Mouse (Mus musculus) intestine, embryonic 16.5 days (tissue): ENCODE measurements around the gene Zmat3. TPM values are rescaled to one million over a fixed set of nuclear protein-coding genes. Genes with fewer than 3 reads are reported as not detected.

Experiments
- ATAC-seq: fragments of 200-750 bp; cut with Nextera tagmentation; 2 replicates; pipeline ENCODE4 v1.8.0; 2017; ENCODE audit warnings: moderate TSS enrichment, moderate library complexity
- H3K27ac ChIP-seq: fragments of 300-500 bp; sonication (generic); 2 replicates; pipeline ENCODE4 v1.5.1; 2014; ENCODE audit warnings: mild to moderate bottlenecking, low read length
- H3K27me3 ChIP-seq: fragments of 300-500 bp; sonication (generic); replicated peaks from 2 replicates; pipeline ENCODE4 v1.6.1; 2014; ENCODE audit warnings: low read length, control low read depth, mixed read lengths; ENCODE audit not compliant: control insufficient read depth, insufficient read depth
- H3K36me3 ChIP-seq: fragments of 300-500 bp; sonication (generic); 2 replicates; pipeline ENCODE4 v1.6.1; 2014; ENCODE audit warnings: low read length, control low read depth; ENCODE audit not compliant: control insufficient read depth, insufficient read depth
- H3K4me1 ChIP-seq: fragments of 300-500 bp; sonication (generic); 2 replicates; pipeline ENCODE4 v1.6.1; 2014; ENCODE audit warnings: low read length, control low read depth, mixed read lengths; ENCODE audit not compliant: control insufficient read depth, insufficient read depth
- H3K4me2 ChIP-seq: fragments of 300-500 bp; sonication (generic); 2 replicates; pipeline ENCODE4 v1.6.1; 2014; ENCODE audit warnings: low read depth, low read length, control low read depth
- H3K4me3 ChIP-seq: fragments of 300-500 bp; sonication (generic); 2 replicates; pipeline ENCODE4 v1.5.1; 2014; ENCODE audit warnings: mild to moderate bottlenecking, low read length
- H3K9ac ChIP-seq: fragments of 300-500 bp; sonication (generic); 2 replicates; pipeline ENCODE4 v1.6.1; 2014; ENCODE audit warnings: low read depth, low read length
- H3K9me3 ChIP-seq: fragments of 300-500 bp; sonication (generic); 2 replicates; pipeline ENCODE4 v1.6.1; 2016; ENCODE audit warnings: low read length, control low read depth; ENCODE audit not compliant: control insufficient read depth
- WGBS: fragments of 180-500 bp; shearing (Covaris S2); extraction: QIAGEN DNeasy Blood & Tissue Kit; methylation state at CpG from one replicate; pipeline ENCODE4 v1.1.7; 2014; 5-methylcytosine and 5-hydroxymethylcytosine counted together
- polyA plus RNA-seq: library from polyadenylated mRNA; unstranded; fragments of >200 nt; fragmentation: Nextera tagmentation; extraction: Ambion mirVana; gene quantifications from 2 replicates; pipeline ENCODE4 v1.2.1, GENCODE M21; 2015

The Zmat3 gene
- polyA plus RNA-seq, 1 experiment from 2014 or later: 2.9 TPM

DNA sequence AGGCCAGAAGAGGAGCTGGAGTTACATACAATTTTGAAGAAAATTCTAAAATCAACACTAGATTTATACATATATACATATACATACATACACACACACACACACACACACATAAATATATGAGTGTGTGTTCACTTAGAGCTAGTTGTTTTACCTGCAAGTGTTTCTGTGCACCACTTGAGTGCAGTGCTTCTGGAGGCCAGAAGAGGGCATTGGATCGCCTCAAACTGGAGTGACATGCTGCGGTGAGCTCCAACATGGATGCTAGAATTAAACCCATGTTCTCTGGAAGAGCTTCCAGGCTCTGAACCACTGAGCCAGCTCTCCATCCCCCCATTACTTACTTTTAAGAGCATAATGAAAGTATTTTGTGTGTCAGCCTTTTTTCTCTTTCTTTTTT is 14.1 kb upstream of the Zmat3 start:
- H3K27me3 ChIP-seq: no peaks in the 10 kb centered on the region
- H3K4me2 ChIP-seq: no peak overlapping the region
- H3K9me3 ChIP-seq: no peaks in the 10 kb centered on the region
- no peak overlapping the region for H3K4me3 ChIP-seq
- WGBS: 45% methylated on average over 2 of the region's 2 CpGs
- no peaks in the 10 kb centered on the region for H3K4me1 ChIP-seq
- no peaks in the 10 kb centered on the region for H3K36me3 ChIP-seq
- ATAC-seq: no peak
- H3K27ac ChIP-seq: no peak overlapping the region
- no peak overlapping the region for H3K9ac ChIP-seq

DNA sequence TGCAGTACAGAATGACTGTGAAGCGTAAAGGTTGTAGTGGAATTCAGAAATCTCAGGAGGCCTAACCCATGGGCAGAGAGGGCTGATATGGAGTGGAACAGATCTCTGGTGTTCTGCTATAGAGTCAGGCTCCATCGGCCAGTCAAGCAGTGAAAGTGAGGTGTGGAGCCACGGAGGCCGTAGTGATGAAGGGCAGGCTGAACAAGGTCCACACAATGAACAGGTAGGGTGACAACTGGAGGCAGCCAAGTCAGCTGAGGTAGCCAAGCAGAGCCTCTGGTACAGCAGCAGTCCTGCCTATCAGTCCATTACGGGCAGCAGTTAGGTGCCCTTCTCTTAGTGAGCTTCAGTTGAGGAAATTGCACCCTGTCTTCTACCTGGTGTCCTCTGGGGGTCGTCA is 7.4 kb upstream of the Zmat3 start:
- no peaks in the 10 kb centered on the region for H3K27me3 ChIP-seq
- no peak for ATAC-seq
- no peaks in the 10 kb centered on the region for H3K36me3 ChIP-seq
- H3K4me3 ChIP-seq: no peak overlapping the region
- no peak overlapping the region for H3K4me2 ChIP-seq
- H3K4me1 ChIP-seq: no peaks in the 10 kb centered on the region
- no peaks in the 10 kb centered on the region for H3K9me3 ChIP-seq
- no peak overlapping the region for H3K9ac ChIP-seq
- WGBS: 84% methylated on average over 6 of the region's 6 CpGs
- no peak overlapping the region for H3K27ac ChIP-seq

DNA sequence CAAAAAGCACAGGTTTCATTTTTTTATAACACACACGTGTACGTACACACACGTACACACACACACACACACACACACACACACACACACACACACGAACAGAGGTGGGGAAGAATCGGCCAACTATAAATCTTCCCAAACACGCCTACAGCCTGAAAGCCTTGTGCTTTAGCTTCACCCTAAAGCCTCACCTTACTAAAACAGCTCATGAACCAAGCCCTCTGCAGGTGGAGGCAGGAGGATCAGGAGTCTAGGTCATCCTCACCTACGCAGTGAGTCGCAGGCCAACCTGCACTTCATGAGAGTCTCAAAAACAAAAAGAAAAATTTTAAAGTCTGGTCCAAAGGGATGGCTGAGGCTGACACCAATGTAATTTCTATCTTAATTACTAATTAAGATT is 6.7 kb upstream of the Zmat3 start:
- Histone ChIP-seq H3K36me3 (no peaks in the 10 kb centered on the region), H3K9me3 (no peaks in the 10 kb centered on the region), H3K27ac (no peak overlapping the region), H3K9ac (no peak overlapping the region), H3K4me1 (no peaks in the 10 kb centered on the region), H3K4me3 (no peak overlapping the region), H3K4me2 (no peak overlapping the region), H3K27me3 (no peaks in the 10 kb centered on the region)
- ATAC-seq: no peak
- WGBS: 78% methylated on average over 8 of the region's 8 CpGs

DNA sequence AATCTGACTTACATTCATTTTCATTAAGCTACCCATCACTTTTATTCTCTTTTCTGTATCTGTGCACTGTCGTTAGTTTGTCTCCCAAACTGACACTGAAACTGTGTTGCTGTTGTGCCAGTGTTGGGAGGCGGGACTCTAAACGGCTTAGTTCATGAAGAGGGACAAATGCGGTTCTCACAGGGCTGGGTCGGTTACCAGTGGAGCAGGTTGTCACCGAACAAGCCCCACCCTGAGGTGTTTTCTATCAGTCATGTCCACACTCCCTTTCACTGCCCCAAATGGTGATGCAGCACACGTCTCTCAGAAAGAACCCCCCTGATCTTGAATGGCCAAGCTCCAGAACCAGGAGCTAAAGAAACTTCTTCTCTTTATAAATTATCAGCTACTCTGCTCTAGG is 6.1 kb upstream of the Zmat3 start:
- Histone ChIP-seq H3K9me3 (no peaks in the 10 kb centered on the region), H3K9ac (no peak overlapping the region), H3K27me3 (no peaks in the 10 kb centered on the region), H3K4me2 (no peak overlapping the region), H3K4me1 (no peaks in the 10 kb centered on the region), H3K27ac (no peak overlapping the region), H3K36me3 (no peaks in the 10 kb centered on the region), H3K4me3 (no peak overlapping the region)
- 75% methylated on average over 7 of the region's 7 CpGs for WGBS
- no peak for ATAC-seq

DNA sequence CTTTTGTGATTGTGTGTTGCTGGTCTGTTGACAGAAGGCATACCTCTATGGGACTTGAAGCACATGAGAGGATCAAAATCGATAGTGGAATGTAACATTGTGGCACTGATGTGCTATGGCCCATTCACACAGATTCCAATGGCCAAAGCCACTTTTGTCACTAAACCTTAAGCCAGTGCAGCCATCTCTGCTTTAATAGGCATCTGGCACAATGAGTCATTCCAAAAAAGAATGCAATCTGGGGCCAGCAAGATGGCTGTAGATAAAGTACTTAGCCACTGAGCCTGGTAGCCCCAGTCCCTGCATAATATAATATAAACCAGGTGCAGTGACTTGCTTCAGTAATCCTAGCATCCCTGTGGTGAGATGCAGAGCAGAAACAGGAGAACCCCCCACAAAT is 1.7 kb upstream of the Zmat3 start:
- Histone ChIP-seq H3K36me3 (no peaks in the 10 kb centered on the region), H3K9me3 (no peaks in the 10 kb centered on the region), H3K4me1 (no peaks in the 10 kb centered on the region), H3K4me3 (no peak overlapping the region), H3K9ac (no peak overlapping the region), H3K27me3 (no peaks in the 10 kb centered on the region), H3K27ac (no peak overlapping the region), H3K4me2 (no peak overlapping the region)
- ATAC-seq: no peak
- WGBS: 86% methylated on average over 1 of the region's 1 CpGs

DNA sequence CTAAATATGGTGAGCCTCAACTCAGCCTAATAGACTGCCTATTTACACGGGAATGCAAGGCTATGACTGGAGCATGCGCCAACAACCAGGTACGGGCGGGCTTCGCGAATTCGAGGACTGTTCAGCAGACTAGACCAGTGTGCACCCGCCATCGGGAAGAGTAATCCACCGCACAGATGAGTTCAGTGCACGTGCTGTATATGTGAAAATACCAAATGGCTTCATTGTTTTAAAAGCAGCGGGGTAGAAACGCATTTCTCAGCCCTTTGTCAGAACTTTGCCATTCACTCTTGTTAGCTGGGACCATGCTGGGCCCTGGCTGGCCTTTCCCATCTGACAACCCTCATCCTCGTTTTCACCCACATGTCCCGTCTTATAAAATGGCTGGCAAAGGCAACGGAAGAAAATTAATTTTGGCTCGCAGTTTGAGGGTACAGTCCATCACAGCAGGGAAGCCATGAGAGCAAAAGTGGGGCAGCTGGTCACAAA is 476 bp upstream of the Zmat3 start:
- ATAC-seq: peak; percentile 54
- WGBS: 63% methylated on average over 17 of the region's 17 CpGs
- no peaks in the 10 kb centered on the region for H3K9me3 ChIP-seq
- H3K4me2 ChIP-seq: peak overlapping the region; percentile 85
- no peaks in the 10 kb centered on the region for H3K4me1 ChIP-seq
- no peak overlapping the region for H3K27ac ChIP-seq
- no peaks in the 10 kb centered on the region for H3K27me3 ChIP-seq
- H3K9ac ChIP-seq: no peak overlapping the region
- peak overlapping the region; percentile 83 for H3K4me3 ChIP-seq
- no peaks in the 10 kb centered on the region for H3K36me3 ChIP-seq

DNA sequence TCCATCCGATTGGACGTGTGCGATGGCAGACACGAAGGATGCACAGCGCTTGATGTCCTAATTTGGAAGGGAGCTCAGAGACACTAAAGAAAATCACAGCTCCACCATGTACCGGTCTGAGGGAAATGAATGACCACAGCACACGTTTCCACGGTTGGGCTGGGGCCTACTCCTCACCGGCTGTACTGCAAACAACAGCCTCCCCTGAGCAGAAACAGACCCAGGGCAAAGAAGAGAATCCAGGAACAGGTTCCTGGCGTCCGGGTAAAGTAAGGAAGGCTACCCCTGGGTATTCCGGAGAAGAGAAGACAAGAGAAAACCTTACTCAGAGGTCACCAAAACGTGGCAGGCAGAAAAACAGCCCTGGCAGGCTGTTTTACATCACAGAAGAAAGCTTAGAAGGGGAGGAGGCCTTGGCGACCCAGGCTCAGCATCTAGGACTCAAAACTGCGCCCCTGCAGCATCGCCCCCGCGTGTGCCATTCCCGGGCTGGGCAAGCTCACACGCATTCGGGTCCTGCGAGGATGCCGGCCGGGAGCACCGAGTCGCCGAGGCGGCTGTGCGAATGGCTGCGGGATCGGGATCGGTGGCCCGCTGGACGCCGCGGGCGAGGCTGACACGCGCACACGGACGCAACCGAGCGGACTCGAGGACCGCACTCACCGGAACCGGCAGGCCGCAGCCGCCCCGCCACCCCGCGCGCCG is 821 bp downstream of the Zmat3 start:
- H3K4me2 ChIP-seq: peak overlapping the region; percentile 85
- WGBS: 2% methylated on average over 54 of the region's 54 CpGs
- H3K4me3 ChIP-seq: peak overlapping the region; percentile 83
- H3K9ac ChIP-seq: peak overlapping the region; percentile 81
- peak; percentile 73 for ATAC-seq
- H3K27me3 ChIP-seq: no peaks in the 10 kb centered on the region
- peak overlapping the region; percentile 14 for H3K27ac ChIP-seq
- H3K4me1 ChIP-seq: no peaks in the 10 kb centered on the region
- no peaks in the 10 kb centered on the region for H3K9me3 ChIP-seq
- no peaks in the 10 kb centered on the region for H3K36me3 ChIP-seq

DNA sequence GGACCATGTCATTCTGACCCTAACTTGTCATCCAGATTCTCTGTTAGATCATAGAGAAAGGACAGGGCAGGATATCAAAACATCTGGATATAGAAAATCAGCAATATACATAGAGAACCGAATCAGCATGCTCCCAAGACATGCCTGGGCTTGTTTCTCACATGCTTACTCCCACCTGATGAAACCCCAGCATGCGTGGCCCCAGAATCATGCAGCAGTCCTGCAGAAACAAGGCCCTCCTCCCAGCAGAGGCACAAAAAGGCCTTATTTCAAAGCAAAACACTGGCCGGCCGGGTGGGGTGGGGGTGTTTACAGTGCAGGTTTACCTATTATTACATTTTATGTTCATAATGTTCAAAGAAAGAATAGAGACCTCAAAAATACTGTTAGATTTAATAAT is 1.6 kb downstream of the Zmat3 start:
- no peaks in the 10 kb centered on the region for H3K4me1 ChIP-seq
- H3K9me3 ChIP-seq: no peaks in the 10 kb centered on the region
- no peaks in the 10 kb centered on the region for H3K36me3 ChIP-seq
- no peak overlapping the region for H3K4me2 ChIP-seq
- H3K27me3 ChIP-seq: no peaks in the 10 kb centered on the region
- no peak for ATAC-seq
- H3K4me3 ChIP-seq: peak overlapping the region; percentile 25; the same call in 1 of the 2 replicates
- no peak overlapping the region for H3K9ac ChIP-seq
- H3K27ac ChIP-seq: no peak overlapping the region
- 56% methylated on average over 4 of the region's 4 CpGs for WGBS

DNA sequence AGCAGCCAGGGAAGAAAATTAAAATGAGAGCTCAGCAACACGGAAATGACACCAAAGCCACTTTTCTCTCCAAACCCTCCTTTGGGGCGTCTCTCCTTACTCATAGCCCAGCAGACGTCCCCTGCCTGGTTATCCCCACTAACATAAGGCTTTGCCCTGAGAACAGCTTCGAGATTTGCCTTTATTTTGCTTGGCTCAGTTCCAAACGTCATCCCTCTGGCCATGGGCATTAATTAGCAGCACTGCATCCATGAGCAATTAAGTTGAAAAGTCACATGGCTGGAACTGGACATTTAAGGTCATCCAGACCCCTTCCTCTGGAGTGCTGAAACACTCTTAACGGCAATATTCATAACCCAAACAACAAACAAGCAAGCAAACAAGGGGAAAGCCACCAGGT is 4.6 kb downstream of the Zmat3 start:
- no peaks in the 10 kb centered on the region for H3K36me3 ChIP-seq
- H3K4me1 ChIP-seq: no peaks in the 10 kb centered on the region
- no peak overlapping the region for H3K4me3 ChIP-seq
- no peak overlapping the region for H3K9ac ChIP-seq
- WGBS: 40% methylated on average over 6 of the region's 6 CpGs
- H3K27me3 ChIP-seq: no peaks in the 10 kb centered on the region
- H3K27ac ChIP-seq: no peak overlapping the region
- no peaks in the 10 kb centered on the region for H3K9me3 ChIP-seq
- ATAC-seq: no peak
- H3K4me2 ChIP-seq: no peak overlapping the region

DNA sequence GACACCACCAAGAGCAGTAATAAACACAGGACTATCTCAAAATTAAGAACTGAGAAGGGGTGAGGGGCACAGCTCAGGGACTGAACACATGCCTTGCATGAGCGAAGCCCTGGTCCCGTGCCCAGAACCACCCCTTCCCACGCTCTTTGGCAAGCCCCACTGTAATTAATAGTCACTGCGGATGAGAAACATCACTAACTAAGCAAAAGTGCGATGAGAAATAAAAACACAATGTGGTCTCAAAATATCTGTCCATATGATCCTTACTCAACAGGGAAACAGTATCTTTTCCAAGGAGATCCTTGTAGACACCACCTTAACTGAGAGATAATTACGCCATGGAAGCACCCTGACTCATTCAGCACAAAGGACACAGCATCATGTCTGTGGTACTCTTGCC is 17.9 kb downstream of the Zmat3 start:
- WGBS: 88% methylated on average over 6 of the region's 6 CpGs
- Histone ChIP-seq H3K36me3 (no peaks in the 10 kb centered on the region), H3K9me3 (no peaks in the 10 kb centered on the region), H3K9ac (no peak overlapping the region), H3K4me1 (no peaks in the 10 kb centered on the region), H3K4me3 (no peak overlapping the region), H3K4me2 (no peak overlapping the region), H3K27ac (no peak overlapping the region), H3K27me3 (no peaks in the 10 kb centered on the region)
- ATAC-seq: no peak
